Mouse (Mus musculus) heart, embryonic 15.5 days (tissue): Measurements from ENCODE around the gene Lingo3. TPM values are rescaled to one million over a fixed set of nuclear protein-coding genes. Genes with fewer than 3 reads are reported as not detected.

Source experiments
- ATAC-seq: fragments of 200-750 bp; cut with Nextera tagmentation; replicated peaks from 2 replicates; pipeline ENCODE4 v1.8.0; 2017; ENCODE audit warnings: low read depth, moderate TSS enrichment; ENCODE audit not compliant: insufficient number of reproducible peaks, insufficient read depth, low FRiP score
- H3K27ac ChIP-seq: fragments of 300-500 bp; sonication (generic); 2 replicates; pipeline ENCODE4 v1.5.1; 2015; ENCODE audit warnings: mild to moderate bottlenecking, inconsistent platforms
- H3K27me3 ChIP-seq: fragments of 300-500 bp; sonication (generic); 2 replicates; pipeline ENCODE4 v1.6.1; 2015; ENCODE audit warnings: inconsistent platforms
- H3K36me3 ChIP-seq: fragments of 300-500 bp; sonication (generic); 2 replicates; pipeline ENCODE4 v1.6.1; 2015; ENCODE audit warnings: mild to moderate bottlenecking, inconsistent platforms
- H3K4me1 ChIP-seq: fragments of 300-500 bp; sonication (generic); replicated peaks from 2 replicates; pipeline ENCODE4 v1.6.1; 2015; ENCODE audit warnings: inconsistent platforms
- H3K4me2 ChIP-seq: fragments of 300-500 bp; sonication (generic); 2 replicates; pipeline ENCODE4 v1.6.1; 2015; ENCODE audit warnings: inconsistent platforms, mild to moderate bottlenecking, moderate library complexity
- H3K4me3 ChIP-seq: fragments of 300-500 bp; sonication (generic); 2 replicates; pipeline ENCODE4 v1.5.1; 2015; ENCODE audit warnings: mild to moderate bottlenecking, inconsistent platforms
- H3K9ac ChIP-seq: fragments of 300-500 bp; sonication (generic); 2 replicates; pipeline ENCODE4 v1.6.1; 2015; ENCODE audit warnings: mild to moderate bottlenecking, inconsistent platforms
- H3K9me3 ChIP-seq: fragments of 300-500 bp; sonication (generic); replicated peaks from 2 replicates; pipeline ENCODE4 v1.6.1; 2016; ENCODE audit warnings: inconsistent platforms
- WGBS: fragments of 180-500 bp; shearing (Covaris S2); methylation state at CpG from one replicate; pipeline ENCODE4 v1.1.7; 2015; ENCODE audit warnings: mixed read lengths; 5-methylcytosine and 5-hydroxymethylcytosine counted together
- polyA plus RNA-seq: library from polyadenylated mRNA; unstranded; fragments of >200 nt; fragmentation: Nextera tagmentation; extraction: Ambion mirVana; gene quantifications from 2 replicates; pipeline ENCODE4 v1.2.1, GENCODE M21; 2015

The Lingo3 gene
- polyA plus RNA-seq, 1 experiment from 2014 or later = 0.43 TPM

GRCm38 (mm10) chr10:80858350-80858935, 14.6 kb upstream of the Lingo3 start:
- H3K4me2 ChIP-seq = no peak overlapping the region
- H3K4me3 ChIP-seq = no peak overlapping the region
- peaks cover 10% of the 10 kb centered on the region; the same call in 1 of the 2 replicates for H3K36me3 ChIP-seq
- WGBS = 73% methylated on average over 7 of the region's 7 CpGs
- H3K9ac ChIP-seq = no peak overlapping the region
- no peaks in the 10 kb centered on the region for H3K9me3 ChIP-seq
- H3K4me1 ChIP-seq = peaks cover 23% of the 10 kb centered on the region
- no peaks in the 10 kb centered on the region for H3K27me3 ChIP-seq
- no peak for ATAC-seq
- no peak overlapping the region for H3K27ac ChIP-seq

GRCm38 (mm10) chr10:80857848-80858247, 14.0 kb upstream of the Lingo3 start:
- Histone ChIP-seq H3K4me3 (no peak overlapping the region), H3K4me1 (peaks cover 26% of the 10 kb centered on the region), H3K9me3 (no peaks in the 10 kb centered on the region), H3K9ac (no peak overlapping the region), H3K27me3 (no peaks in the 10 kb centered on the region), H3K36me3 (peaks cover 9% of the 10 kb centered on the region; the same call in 1 of the 2 replicates), H3K27ac (no peak overlapping the region), H3K4me2 (0 out of 2 replicates have a peak overlapping the region, but pooled peaks have one; percentile 4)
- WGBS = 77% methylated on average over 3 of the region's 3 CpGs
- ATAC-seq = no peak

DNA sequence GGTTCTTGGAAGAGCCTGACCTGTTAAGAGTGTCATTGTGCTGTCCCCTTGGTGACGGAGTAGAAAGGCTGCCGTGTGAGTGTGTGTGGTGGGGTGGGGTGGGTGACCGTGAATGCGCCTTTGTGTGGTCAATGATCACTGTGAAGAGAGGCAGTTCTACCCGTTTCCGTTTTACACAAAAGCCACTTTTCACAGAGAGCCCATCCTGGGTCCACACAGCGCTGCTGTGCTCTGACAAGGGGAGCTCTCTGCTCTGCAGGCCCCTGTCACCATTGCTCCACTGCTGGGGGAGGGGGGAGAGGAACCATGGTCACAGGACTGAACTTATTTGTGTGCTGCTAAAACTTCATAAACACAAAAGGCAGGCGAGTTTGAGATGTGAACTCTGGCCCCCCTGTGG, 13.5 kb upstream of the Lingo3 start:
- ATAC-seq = no peak
- Histone ChIP-seq H3K27me3 (no peaks in the 10 kb centered on the region), H3K9ac (no peak overlapping the region), H3K27ac (no peak overlapping the region), H3K4me2 (0 out of 2 replicates have a peak overlapping the region, but pooled peaks have one; percentile 4), H3K36me3 (peaks cover 8% of the 10 kb centered on the region), H3K9me3 (no peaks in the 10 kb centered on the region), H3K4me1 (peaks cover 26% of the 10 kb centered on the region), H3K4me3 (no peak overlapping the region)
- WGBS = 65% methylated on average over 8 of the region's 8 CpGs

DNA sequence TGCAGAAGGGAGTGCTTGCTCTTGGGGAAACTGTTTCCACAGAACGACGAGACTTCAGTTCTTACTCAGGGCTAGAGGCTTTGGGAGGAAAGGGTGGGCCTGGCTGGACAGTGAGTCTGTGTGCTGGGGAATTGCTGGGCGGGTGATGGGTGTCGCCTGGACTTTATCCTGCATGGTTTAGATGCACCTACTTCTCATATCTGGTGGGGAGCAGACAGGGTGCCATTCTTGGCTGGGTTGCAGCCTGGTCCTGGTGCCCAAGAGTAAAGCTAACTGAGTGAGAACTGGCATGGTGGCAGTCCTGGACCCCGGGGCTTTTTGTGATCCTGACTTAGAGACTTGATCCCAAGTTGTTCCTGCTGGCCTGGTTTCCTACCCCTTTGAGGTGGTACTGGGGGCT, 13.1 kb upstream of the Lingo3 start:
- Histone ChIP-seq H3K4me1 (peaks cover 26% of the 10 kb centered on the region), H3K27ac (no peak overlapping the region), H3K4me2 (no peak overlapping the region), H3K4me3 (no peak overlapping the region), H3K9me3 (no peaks in the 10 kb centered on the region), H3K36me3 (peaks cover 13% of the 10 kb centered on the region), H3K9ac (no peak overlapping the region), H3K27me3 (no peaks in the 10 kb centered on the region)
- no peak for ATAC-seq
- 81% methylated on average over 5 of the region's 5 CpGs for WGBS

DNA sequence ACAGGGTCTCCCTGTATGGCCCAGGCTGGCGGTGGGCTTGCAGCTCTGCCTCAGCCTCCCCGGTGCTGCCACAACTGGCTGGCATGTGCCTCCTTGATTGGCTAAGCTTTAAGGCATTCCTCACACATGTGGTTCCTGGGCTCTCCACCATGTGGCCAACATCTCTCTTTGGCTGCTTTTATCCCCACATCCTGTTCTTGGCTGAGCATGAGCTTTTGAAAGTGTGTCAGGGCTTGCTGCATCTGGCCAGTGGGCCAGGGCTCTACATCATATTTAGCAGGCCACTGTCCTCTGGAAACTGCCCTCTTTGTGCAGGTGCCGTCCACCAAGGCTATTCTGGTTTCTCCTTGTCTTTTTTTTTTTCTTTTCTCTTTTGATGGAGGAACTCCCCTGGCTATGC, 12.4 kb upstream of the Lingo3 start:
- Histone ChIP-seq H3K4me2 (peak overlapping the region; percentile 99), H3K27ac (no peak overlapping the region), H3K27me3 (no peaks in the 10 kb centered on the region), H3K4me1 (peaks cover 26% of the 10 kb centered on the region), H3K4me3 (peak overlapping the region; percentile 76), H3K36me3 (peaks cover 19% of the 10 kb centered on the region), H3K9ac (no peak overlapping the region), H3K9me3 (no peaks in the 10 kb centered on the region)
- 53% methylated on average over 3 of the region's 3 CpGs for WGBS
- no peak for ATAC-seq

DNA sequence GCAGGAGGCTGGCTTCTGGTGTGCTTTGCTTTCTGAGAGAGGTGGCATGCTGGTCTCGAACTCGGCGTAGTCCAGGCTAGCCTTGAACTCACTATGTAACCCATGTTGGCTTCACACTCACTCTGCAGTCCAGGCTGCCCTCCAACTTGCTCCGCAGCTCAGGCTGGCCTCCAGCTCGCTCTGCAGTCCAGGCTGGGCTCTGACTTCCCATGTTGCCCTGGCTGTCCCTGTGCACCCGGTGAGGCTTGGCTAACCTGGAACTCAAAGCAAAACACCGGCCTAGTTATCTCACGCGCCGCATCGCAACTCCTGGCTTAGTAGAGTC, 11.9 kb upstream of the Lingo3 start:
- H3K9ac ChIP-seq = peak overlapping the region; percentile 85
- peak overlapping the region; percentile 99 for H3K4me2 ChIP-seq
- no peaks in the 10 kb centered on the region for H3K9me3 ChIP-seq
- H3K27me3 ChIP-seq = no peaks in the 10 kb centered on the region
- H3K4me1 ChIP-seq = peaks cover 26% of the 10 kb centered on the region
- ATAC-seq = no peak
- peak overlapping the region; percentile 76 for H3K4me3 ChIP-seq
- H3K27ac ChIP-seq = peak overlapping the region; percentile 24
- H3K36me3 ChIP-seq = peaks cover 21% of the 10 kb centered on the region
- WGBS = 14% methylated on average over 11 of the region's 11 CpGs

DNA sequence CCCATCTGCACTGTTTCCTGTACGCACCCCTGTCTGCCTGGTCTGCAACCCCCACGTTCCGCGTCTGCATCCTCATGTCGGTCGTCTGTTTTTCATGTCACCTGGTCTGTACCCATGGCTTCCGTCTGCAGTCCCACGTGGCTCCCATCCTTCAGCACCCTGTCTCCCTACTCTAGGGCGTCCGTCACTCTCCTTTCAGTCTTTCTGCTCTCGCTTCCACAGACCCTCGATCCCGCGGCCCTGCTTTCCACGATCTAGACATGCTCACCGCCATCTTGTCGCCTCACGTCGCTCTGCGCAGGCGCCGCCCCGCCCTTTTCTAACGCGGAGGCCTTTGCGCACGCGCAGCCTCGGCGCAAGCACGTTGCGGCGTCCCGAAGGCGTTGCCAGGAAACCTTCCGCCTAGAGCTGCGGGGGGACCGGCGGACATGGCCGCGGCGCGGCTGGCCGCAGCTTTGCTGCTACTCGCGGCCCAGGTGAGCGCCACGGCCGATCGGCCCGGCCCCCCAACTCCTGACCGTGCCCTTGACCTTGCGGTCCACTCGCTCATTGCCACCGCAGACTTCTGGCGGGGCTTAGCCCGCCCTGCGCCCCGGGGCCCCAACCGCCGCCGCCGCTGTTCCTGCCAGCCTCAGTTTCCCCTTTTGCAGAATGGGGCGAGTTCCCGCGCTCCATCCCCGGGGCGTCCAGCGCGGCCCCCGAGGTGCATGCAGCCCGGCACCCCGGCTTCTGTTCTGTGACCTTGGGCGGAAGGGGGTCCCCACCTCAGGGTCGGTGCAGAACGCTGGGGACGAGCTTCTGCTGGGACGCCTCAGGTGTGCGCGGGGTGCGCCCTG, 11.3 kb upstream of the Lingo3 start, which contains the start of the genes Lsm7 and Sppl2b:
Gene Lsm7 (minus strand): TSS at position 297 of the 836 bp plus-strand sequence.
Gene Sppl2b (plus strand): TSS at position 363 of the 836 bp plus-strand sequence.
- Histone ChIP-seq H3K27ac (peak within 1 kb of the TSS; percentile 42), H3K4me3 (peak within 1 kb of the TSS; percentile 76), H3K36me3 (peaks cover 21% of the 10 kb centered on the region), H3K4me1 (peaks cover 26% of the 10 kb centered on the region), H3K4me2 (peak within 1 kb of the TSS; percentile 99), H3K27me3 (no peaks in the 10 kb centered on the region), H3K9ac (peak within 1 kb of the TSS; percentile 85), H3K9me3 (no peaks in the 10 kb centered on the region)
- ATAC-seq = peak; percentile 85
- under 1% methylated on average over 80 of the region's 81 CpGs for WGBS

- ATAC-seq = no peak; the same call in 1 of the 2 replicates
- Histone ChIP-seq H3K4me1 (peaks cover 33% of the 10 kb centered on the region), H3K27ac (no peak overlapping the region), H3K4me3 (no peak overlapping the region), H3K27me3 (peaks cover 23% of the 10 kb centered on the region), H3K36me3 (peaks cover 20% of the 10 kb centered on the region), H3K9me3 (no peaks in the 10 kb centered on the region), H3K9ac (no peak overlapping the region), H3K4me2 (no peak overlapping the region)
- 12% methylated on average over 10 of the region's 10 CpGs for WGBS
Observed at GRCm38 (mm10) chr10:80848571-80848970, 4.7 kb upstream of the Lingo3 start.

DNA sequence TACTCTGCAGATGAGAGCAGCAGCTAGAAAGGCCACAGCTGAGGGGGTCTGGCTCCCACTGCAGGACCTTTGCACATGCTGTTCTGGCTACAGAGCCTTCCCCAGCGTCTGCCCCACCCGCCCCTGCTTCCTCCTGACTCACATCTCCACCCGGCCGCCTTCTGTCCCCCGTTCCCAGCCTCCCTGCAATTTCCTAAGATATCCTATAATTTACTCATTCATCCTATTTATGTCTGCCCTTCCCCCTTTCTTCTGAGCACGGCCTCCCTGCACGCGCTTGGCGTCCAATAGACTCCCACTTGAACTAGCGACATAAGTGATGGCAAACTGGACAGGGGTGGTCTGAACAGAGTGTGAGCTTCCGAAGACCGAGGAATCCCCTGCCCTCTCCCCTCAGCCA, 1.9 kb upstream of the Lingo3 start:
- Histone ChIP-seq H3K36me3 (no peaks in the 10 kb centered on the region), H3K27me3 (peaks cover 47% of the 10 kb centered on the region), H3K9me3 (no peaks in the 10 kb centered on the region), H3K27ac (no peak overlapping the region), H3K9ac (no peak overlapping the region), H3K4me1 (peaks cover 33% of the 10 kb centered on the region), H3K4me3 (no peak overlapping the region), H3K4me2 (no peak overlapping the region)
- no peak for ATAC-seq
- 65% methylated on average over 12 of the region's 12 CpGs for WGBS

DNA sequence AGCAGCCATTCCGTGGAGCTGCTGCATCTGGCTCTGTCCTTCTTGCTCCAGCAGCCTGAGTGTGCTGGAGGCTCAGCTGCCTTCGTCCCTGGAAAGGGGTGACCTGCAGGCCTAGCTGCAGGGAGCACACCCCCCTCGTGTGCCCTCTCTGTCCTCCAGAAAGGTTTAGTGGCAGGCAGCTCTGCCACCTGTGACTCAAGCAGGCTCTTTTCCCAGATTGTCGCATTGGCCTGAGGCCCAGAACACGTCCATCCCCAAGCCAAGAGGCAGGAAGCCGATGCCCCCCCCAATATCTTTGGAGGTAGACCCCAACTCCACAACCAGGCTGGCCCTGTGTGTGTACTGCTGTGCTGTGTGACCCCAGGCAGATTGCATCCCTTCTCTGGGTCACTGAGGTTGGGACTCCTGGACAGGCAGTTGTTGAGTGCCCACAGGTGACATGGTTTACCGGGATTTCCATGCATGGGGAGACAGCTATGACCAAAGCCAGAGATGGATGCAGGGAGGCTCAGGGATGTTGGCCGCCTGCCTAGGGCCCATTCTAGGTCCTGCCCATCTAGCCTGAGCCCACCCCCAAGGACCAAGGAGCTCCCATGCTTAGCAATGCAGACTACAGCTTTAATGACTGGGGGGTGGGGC, 1.3 kb upstream of the Lingo3 start:
- no peak overlapping the region for H3K9ac ChIP-seq
- ATAC-seq = no peak
- WGBS = 50% methylated on average over 8 of the region's 8 CpGs
- no peaks in the 10 kb centered on the region for H3K9me3 ChIP-seq
- H3K4me1 ChIP-seq = peaks cover 33% of the 10 kb centered on the region
- H3K4me2 ChIP-seq = no peak overlapping the region
- H3K4me3 ChIP-seq = no peak overlapping the region
- H3K27ac ChIP-seq = no peak overlapping the region
- H3K27me3 ChIP-seq = peaks cover 50% of the 10 kb centered on the region
- H3K36me3 ChIP-seq = no peaks in the 10 kb centered on the region
